Mouse (Mus musculus) forebrain, embryonic 12.5 days (tissue): ENCODE results near the gene S1pr1. TPM values are rescaled to one million over a fixed set of nuclear protein-coding genes. Genes with fewer than 3 reads are reported as not detected.

Source experiments
- ATAC-seq: fragments of 200-750 bp; cut with Nextera tagmentation; 2 replicates; pipeline ENCODE4 v1.8.0; 2017; ENCODE audit warnings: moderate TSS enrichment; ENCODE audit not compliant: low FRiP score
- H3K27ac ChIP-seq: fragments of 300-500 bp; sonication (generic); 2 replicates; pipeline ENCODE4 v1.5.1; 2016; ENCODE audit warnings: mild to moderate bottlenecking
- H3K27me3 ChIP-seq: fragments of 300-500 bp; sonication (generic); 2 replicates; pipeline ENCODE4 v1.6.1; 2016; ENCODE audit warnings: mild to moderate bottlenecking
- H3K36me3 ChIP-seq: fragments of 300-500 bp; sonication (generic); replicated peaks from 2 replicates; pipeline ENCODE4 v1.6.1; 2016; ENCODE audit warnings: mild to moderate bottlenecking
- H3K4me1 ChIP-seq: fragments of 300-500 bp; sonication (generic); 2 replicates; pipeline ENCODE4 v1.6.1; 2016
- H3K4me2 ChIP-seq: fragments of 300-500 bp; sonication (generic); 2 replicates; pipeline ENCODE4 v1.6.1; 2016; ENCODE audit warnings: mild to moderate bottlenecking, moderate library complexity
- H3K4me3 ChIP-seq: fragments of 300-500 bp; sonication (generic); replicated peaks from 2 replicates; pipeline ENCODE4 v1.5.1; 2016; ENCODE audit warnings: mild to moderate bottlenecking
- H3K9ac ChIP-seq: fragments of 300-500 bp; sonication (generic); 2 replicates; pipeline ENCODE4 v1.6.1; 2016; ENCODE audit warnings: mild to moderate bottlenecking
- H3K9me3 ChIP-seq: fragments of 300-500 bp; sonication (generic); 2 replicates; pipeline ENCODE4 v1.6.1; 2016
- WGBS: fragments of 180-500 bp; shearing (Covaris S2); methylation state at CpG from one replicate; pipeline ENCODE4 v1.1.7; 2016; 5-methylcytosine and 5-hydroxymethylcytosine counted together
- polyA plus RNA-seq: library from polyadenylated mRNA; unstranded; fragments of >200 nt; fragmentation: Nextera tagmentation; extraction: Ambion mirVana; gene quantifications from 2 replicates; pipeline ENCODE4 v1.2.1, GENCODE M21; 2016

The S1pr1 gene
- polyA plus RNA-seq, 1 experiment from 2014 or later = 31.9 TPM

DNA sequence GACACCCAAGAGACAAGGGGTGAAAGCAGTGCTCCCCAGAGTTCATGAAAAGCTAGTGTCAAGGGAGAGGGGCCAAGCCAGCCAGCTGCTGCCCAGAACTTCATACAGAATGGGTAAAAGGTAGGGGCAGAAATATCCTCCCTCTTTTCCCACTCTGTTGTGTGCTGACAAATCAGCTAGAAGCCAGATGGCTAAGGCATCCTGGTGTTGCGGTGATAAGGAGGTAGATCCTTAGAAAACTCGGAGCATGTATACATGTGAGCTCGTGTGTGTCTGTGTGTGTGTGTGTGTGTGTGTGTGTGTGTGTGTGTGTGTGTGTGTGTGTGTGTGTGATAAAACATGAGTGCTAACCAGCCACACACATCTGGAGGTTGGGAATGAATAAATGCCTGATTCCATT, 20.7 kb upstream of the S1pr1 start:
- WGBS = 95% methylated on average over 3 of the region's 3 CpGs
- Histone ChIP-seq H3K4me3 (no peak overlapping the region), H3K9me3 (no peaks in the 10 kb centered on the region), H3K36me3 (no peaks in the 10 kb centered on the region), H3K4me2 (no peak overlapping the region), H3K27ac (no peak overlapping the region), H3K27me3 (no peaks in the 10 kb centered on the region), H3K9ac (no peak overlapping the region), H3K4me1 (peaks cover 8% of the 10 kb centered on the region)
- ATAC-seq = no peak

DNA sequence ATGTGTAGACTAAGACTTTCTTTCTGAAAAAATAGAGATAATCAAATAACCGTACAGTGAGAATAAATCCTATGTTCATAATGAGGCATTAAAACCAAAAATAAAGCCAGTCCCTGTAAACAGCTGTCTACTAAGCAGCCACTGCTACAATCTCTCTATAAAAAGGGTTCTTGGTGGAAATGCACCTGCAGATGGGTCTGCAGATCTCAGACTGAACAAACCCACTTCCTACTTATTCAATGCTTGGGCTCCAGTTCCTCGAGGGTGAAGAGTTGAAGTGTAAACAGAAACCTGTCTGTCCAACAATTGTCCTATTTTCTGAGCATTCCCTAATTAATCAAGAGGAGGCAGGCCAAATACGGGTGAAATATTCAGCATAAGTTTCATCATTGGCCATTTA, 20.0 kb upstream of the S1pr1 start:
- peaks cover 8% of the 10 kb centered on the region for H3K4me1 ChIP-seq
- 73% methylated on average over 3 of the region's 3 CpGs for WGBS
- no peak for ATAC-seq

DNA sequence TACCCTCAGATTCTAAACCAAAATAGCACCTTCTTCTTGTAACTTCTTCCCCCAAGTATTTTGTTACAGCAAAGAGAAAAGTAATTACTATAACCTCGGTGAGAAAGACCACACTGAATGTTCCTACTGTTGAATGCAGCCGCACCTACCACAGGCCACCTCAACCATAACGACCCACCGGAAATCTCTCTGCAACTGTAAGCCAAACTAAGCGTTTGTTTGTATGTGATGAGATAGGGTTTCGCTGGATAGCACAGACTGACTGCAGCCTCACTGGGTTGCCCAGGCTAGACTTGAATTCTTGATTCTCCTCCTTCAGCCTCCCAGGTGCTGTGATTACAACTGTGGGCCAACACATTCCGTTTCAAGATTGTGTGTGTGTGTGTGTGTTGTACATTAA, 15.5 kb upstream of the S1pr1 start:
- H3K36me3 ChIP-seq = no peaks in the 10 kb centered on the region
- no peaks in the 10 kb centered on the region for H3K27me3 ChIP-seq
- no peak overlapping the region for H3K4me2 ChIP-seq
- no peak overlapping the region for H3K27ac ChIP-seq
- ATAC-seq = no peak
- no peaks in the 10 kb centered on the region for H3K4me1 ChIP-seq
- 91% methylated on average over 7 of the region's 7 CpGs for WGBS
- no peak overlapping the region for H3K9ac ChIP-seq
- no peak overlapping the region for H3K4me3 ChIP-seq
- no peaks in the 10 kb centered on the region for H3K9me3 ChIP-seq

More for the DNA sequence above, 20.0 kb upstream of the S1pr1 start:
- Histone ChIP-seq H3K4me3 (no peak overlapping the region), H3K9me3 (no peaks in the 10 kb centered on the region), H3K4me2 (no peak overlapping the region), H3K36me3 (no peaks in the 10 kb centered on the region), H3K9ac (no peak overlapping the region), H3K27me3 (no peaks in the 10 kb centered on the region), H3K27ac (no peak overlapping the region)

DNA sequence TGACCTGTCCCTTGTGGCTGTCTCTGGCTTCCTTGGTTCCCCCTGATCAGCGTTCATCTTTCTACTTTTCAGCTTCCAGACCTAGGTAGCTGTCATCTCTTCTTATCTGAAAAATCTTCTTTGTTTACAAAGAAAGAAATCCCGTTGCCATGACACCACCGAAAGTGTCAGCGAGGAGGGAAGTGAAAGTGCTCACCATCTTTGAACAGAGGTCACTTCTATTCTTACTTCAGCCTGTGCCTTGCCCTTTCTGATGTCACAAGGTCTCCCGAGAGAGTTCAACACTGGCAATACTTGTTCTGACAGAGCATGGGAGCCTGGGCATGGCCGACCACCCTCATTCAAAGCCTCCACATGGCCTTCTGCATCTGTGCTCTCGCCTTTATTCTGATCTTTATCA, 14.3 kb upstream of the S1pr1 start:
- Histone ChIP-seq H3K4me3 (no peak overlapping the region), H3K27ac (no peak overlapping the region), H3K4me2 (no peak overlapping the region), H3K4me1 (no peaks in the 10 kb centered on the region), H3K9me3 (no peaks in the 10 kb centered on the region), H3K9ac (no peak overlapping the region), H3K27me3 (no peaks in the 10 kb centered on the region), H3K36me3 (no peaks in the 10 kb centered on the region)
- WGBS = 76% methylated on average over 7 of the region's 7 CpGs
- no peak for ATAC-seq

DNA sequence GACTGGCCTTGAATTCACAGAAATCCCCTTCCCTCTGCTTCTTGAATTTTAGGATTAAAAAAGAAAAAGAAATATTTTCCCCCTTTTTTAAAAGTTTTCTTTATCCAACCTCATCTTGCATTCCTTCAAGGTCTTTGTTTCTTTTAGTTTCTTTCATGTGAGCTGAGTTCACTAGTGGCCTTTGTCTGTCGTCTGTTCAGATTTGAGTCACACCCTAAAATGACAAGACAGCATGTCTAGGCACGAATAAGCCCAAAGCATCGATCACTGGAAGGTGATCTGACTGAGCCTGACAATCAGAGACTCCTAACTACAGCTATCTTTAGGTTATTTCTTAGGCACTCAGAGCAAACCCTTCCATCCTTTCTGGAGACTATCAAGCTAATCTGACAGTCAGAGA, 13.3 kb upstream of the S1pr1 start:
- WGBS = 48% methylated on average over 3 of the region's 3 CpGs
- Histone ChIP-seq H3K4me3 (no peak overlapping the region), H3K9me3 (no peaks in the 10 kb centered on the region), H3K27me3 (no peaks in the 10 kb centered on the region), H3K9ac (no peak overlapping the region), H3K4me2 (no peak overlapping the region), H3K36me3 (no peaks in the 10 kb centered on the region), H3K4me1 (no peaks in the 10 kb centered on the region), H3K27ac (no peak overlapping the region)
- no peak for ATAC-seq

DNA sequence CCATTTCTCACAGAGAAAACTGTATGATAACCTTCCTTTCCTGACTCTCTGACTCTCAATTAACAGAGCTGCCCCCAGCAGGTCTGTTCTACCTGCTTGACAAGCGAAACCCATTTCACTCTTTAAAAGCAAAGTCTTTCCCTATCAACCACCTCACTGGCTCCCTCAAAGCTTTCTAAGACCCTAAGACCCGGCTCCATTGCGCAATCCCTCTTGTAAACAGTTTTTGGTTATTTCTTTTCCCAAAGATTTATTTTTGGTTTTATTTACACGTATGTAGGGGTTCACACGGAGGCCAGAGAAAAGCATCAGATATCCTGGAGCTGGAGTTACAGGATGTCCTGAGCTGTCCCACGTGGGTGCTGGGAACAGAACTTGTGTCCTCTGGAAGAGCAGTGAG, 4.0 kb upstream of the S1pr1 start:
- Histone ChIP-seq H3K4me3 (no peak overlapping the region), H3K27me3 (no peaks in the 10 kb centered on the region), H3K27ac (no peak overlapping the region), H3K9ac (no peak overlapping the region), H3K9me3 (no peaks in the 10 kb centered on the region), H3K4me2 (no peak overlapping the region), H3K4me1 (peaks cover 8% of the 10 kb centered on the region), H3K36me3 (no peaks in the 10 kb centered on the region)
- 84% methylated on average over 6 of the region's 6 CpGs for WGBS
- ATAC-seq = no peak

DNA sequence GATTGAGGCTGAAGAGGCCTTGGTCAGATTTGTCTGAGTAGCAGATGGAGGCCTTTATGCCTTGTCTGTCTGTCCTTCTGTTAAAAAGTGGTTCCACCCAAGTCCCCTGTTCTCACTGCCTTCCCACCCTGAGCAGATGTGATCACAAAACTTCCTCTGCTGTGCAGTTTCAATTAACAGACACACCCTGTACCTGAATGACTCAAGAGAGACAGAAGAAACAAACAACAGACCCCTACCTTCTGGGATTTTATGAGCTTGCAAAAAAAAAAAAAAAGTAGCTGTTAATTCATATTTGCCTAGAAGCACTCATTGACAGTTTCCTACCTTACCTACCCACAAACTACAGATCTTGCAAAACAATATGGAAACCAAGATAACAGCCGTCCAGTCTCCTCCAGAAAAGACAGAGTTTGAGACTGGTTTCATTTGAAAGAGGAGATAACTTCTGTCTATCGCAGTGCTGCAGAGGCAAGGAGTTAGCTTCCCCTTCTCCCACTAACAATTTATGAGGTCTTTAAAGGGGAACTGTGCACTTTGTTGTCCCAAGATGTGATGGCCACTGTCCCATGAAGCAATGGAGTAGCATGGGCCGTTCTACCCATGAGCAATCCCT, 1.1 kb upstream of the S1pr1 start:
- Histone ChIP-seq H3K27ac (no peak overlapping the region), H3K4me1 (peaks cover 25% of the 10 kb centered on the region), H3K9me3 (no peaks in the 10 kb centered on the region), H3K9ac (peak overlapping the region; percentile 73), H3K36me3 (peaks cover 16% of the 10 kb centered on the region), H3K4me3 (peak overlapping the region; percentile 56), H3K4me2 (peak overlapping the region; percentile 74), H3K27me3 (no peaks in the 10 kb centered on the region)
- ATAC-seq = no peak
- 86% methylated on average over 3 of the region's 3 CpGs for WGBS

DNA sequence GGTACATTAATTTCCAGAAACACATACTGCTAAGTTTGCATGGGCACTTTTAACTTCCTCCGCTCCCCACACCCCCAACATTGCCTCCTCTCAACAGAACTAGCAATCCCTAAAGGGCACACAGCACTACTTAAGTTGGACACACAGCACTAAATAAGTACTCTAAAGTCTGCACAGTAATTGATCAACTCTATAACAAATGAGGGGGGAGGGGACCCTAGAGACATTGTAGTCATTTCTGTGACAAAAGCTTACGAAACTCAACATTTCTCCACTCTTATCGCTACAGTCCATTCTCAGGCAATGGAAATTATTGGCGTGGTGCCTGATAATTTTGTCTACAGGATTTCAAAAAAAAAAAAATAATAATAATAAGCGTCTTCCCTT, 830 bp downstream of the S1pr1 start:
- Histone ChIP-seq H3K4me3 (peak overlapping the region; percentile 56), H3K27me3 (no peaks in the 10 kb centered on the region), H3K9me3 (no peaks in the 10 kb centered on the region), H3K36me3 (peaks cover 25% of the 10 kb centered on the region), H3K4me1 (peaks cover 25% of the 10 kb centered on the region), H3K27ac (0 out of 2 replicates have a peak overlapping the region, but pooled peaks have one; percentile 27), H3K4me2 (peak overlapping the region; percentile 74), H3K9ac (peak overlapping the region; percentile 73)
- no peak for ATAC-seq
- 2% methylated on average over 5 of the region's 5 CpGs for WGBS

DNA sequence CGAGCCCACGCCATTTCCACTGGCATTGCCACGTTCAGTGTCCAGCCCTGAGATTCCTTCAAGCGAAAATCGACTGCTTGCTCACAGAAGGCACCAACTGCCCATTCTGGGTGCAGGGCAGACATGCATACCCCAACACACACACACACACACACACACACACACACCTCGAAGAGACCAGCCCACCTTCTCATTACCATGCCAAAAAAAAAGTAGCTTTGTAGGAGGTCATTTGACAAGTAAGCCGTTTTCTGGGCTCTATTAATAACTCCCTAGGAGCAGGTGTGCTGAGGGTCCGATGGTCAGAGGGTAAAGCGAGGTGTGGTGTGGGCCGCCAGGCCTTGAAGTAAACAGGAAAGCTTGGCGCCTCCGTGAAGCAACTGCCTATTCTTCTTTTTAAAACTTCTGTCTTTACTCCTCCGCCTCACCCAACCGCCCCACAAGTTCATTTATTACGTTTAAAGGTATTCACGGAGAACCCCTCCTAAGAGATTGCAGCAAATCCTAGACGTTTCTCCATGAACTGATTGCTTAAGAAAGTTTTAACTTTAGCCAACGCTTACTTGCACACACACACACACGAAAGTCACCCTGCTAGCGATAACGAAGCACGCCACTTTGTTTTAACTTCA, 1.3 kb downstream of the S1pr1 start:
- ATAC-seq = no peak
- H3K9me3 ChIP-seq = no peaks in the 10 kb centered on the region
- peak overlapping the region; percentile 73 for H3K9ac ChIP-seq
- peak overlapping the region; percentile 74 for H3K4me2 ChIP-seq
- WGBS = 4% methylated on average over 22 of the region's 22 CpGs
- no peaks in the 10 kb centered on the region for H3K27me3 ChIP-seq
- H3K27ac ChIP-seq = peak overlapping the region; percentile 27
- peak overlapping the region; percentile 56 for H3K4me3 ChIP-seq
- H3K36me3 ChIP-seq = peaks cover 30% of the 10 kb centered on the region
- peaks cover 25% of the 10 kb centered on the region for H3K4me1 ChIP-seq

DNA sequence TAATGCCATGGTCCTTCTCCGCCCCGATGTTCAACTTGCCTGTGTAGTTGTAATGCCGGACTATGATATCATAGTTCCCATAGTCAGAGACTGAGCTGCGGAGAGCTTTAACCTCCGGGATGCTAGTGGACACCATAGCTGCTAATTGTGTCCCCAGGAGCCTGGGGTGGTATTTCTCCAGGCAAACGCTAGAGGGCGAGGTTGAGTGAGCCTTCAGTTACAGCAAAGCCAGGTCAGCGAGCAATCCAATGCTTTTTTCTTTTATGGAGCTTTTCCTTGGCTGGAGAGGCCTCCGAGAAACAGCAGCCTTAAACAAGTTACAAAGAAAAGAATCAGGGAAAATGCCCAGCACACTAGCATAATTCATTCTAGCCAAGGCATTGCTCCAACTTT, 2.1 kb downstream of the S1pr1 start:
- Histone ChIP-seq H3K4me3 (peak overlapping the region; percentile 56), H3K9ac (peak overlapping the region; percentile 73), H3K4me1 (peaks cover 25% of the 10 kb centered on the region), H3K27ac (no peak overlapping the region), H3K4me2 (peak overlapping the region; percentile 74), H3K9me3 (no peaks in the 10 kb centered on the region), H3K36me3 (peaks cover 31% of the 10 kb centered on the region), H3K27me3 (no peaks in the 10 kb centered on the region)
- WGBS = 14% methylated on average over 9 of the region's 9 CpGs
- 0 out of 2 replicates have a peak, but pooled peaks have one; percentile 8 for ATAC-seq

DNA sequence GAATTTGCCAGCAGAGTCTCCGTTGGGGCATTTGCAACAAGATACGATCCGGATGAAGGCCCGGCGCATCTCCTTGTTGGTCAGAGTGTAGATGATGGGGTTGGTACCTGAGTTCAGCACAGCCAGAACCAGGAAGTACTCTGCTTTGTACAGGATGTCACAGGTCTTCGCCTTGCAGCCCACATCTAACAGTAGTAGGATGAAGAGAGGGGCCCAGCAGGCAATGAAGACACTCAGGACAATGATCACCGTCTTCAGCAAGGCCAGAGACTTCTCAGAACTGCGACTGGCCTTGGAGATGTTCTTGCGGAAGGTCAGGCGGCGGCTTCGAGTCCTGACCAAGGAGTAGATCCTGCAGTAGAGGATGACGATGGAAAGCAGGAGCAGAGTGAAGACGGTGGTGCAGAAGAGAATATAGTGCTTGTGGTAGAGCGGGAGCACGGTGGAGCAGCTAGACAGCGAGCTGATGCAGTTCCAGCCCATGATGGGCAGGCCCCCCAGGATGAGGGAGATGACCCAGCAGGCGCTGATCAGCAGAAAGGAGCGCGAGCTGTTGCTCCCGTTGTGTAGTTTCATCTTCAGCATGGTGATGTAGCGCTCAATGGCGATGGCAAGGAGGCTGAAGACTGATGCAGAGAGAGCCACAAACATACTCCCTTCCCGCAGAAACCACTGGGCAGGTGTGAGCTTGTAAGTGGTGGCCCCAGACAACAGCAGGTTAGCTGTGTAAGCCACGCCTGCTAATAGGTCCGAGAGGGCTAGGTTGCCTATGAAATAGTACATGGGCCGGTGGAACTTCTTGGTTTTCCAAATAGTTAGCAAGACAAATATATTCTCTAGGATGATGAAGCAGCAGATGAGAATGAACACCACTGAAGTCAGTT, 2.7 kb downstream of the S1pr1 start:
- WGBS = 91% methylated on average over 27 of the region's 27 CpGs
- Histone ChIP-seq H3K4me2 (peak overlapping the region; percentile 74), H3K27me3 (no peaks in the 10 kb centered on the region), H3K4me1 (peaks cover 25% of the 10 kb centered on the region), H3K9me3 (no peaks in the 10 kb centered on the region), H3K4me3 (peak overlapping the region; percentile 56), H3K36me3 (peaks cover 31% of the 10 kb centered on the region), H3K9ac (no peak overlapping the region), H3K27ac (peak overlapping the region; percentile 19; the same call in 1 of the 2 replicates)
- no peak for ATAC-seq

DNA sequence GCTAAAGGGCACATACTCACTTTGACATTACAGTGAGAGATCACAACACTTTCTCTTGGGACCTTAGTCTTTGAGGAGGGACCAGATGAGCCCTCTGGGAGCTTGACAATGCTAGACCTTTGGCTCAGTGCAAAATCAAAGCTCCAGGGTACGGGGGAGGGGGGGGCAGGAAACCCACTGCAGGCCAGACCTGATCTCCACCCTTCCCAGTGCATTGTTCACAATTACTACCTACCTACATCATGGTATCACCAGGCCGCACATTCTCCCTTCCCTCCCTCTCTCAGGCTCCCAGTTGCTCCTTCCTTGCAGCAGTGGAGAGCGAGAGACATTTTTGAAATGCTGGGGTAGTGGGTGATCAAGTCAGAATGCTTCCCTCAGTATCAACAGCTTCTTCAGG, 3.5 kb downstream of the S1pr1 start:
- Histone ChIP-seq H3K27ac (0 out of 2 replicates have a peak overlapping the region, but pooled peaks have one; percentile 19), H3K36me3 (peaks cover 32% of the 10 kb centered on the region), H3K27me3 (no peaks in the 10 kb centered on the region), H3K9ac (no peak overlapping the region), H3K4me3 (0 out of 2 replicates have a peak overlapping the region, but pooled peaks have one; percentile 5), H3K4me2 (peak overlapping the region; percentile 25), H3K9me3 (no peaks in the 10 kb centered on the region), H3K4me1 (peaks cover 25% of the 10 kb centered on the region)
- 88% methylated on average over 3 of the region's 3 CpGs for WGBS
- no peak for ATAC-seq
